Mouse (Mus musculus) B cell, adult 2 months (primary cell): ENCODE data around the gene Srgap2.

ENCODE experiments used
- DNase-seq, 2 experiments: peaks; one replicate each; pipeline ENCODE4 v3.0.0; 2022

Srgap2 gene

DNA sequence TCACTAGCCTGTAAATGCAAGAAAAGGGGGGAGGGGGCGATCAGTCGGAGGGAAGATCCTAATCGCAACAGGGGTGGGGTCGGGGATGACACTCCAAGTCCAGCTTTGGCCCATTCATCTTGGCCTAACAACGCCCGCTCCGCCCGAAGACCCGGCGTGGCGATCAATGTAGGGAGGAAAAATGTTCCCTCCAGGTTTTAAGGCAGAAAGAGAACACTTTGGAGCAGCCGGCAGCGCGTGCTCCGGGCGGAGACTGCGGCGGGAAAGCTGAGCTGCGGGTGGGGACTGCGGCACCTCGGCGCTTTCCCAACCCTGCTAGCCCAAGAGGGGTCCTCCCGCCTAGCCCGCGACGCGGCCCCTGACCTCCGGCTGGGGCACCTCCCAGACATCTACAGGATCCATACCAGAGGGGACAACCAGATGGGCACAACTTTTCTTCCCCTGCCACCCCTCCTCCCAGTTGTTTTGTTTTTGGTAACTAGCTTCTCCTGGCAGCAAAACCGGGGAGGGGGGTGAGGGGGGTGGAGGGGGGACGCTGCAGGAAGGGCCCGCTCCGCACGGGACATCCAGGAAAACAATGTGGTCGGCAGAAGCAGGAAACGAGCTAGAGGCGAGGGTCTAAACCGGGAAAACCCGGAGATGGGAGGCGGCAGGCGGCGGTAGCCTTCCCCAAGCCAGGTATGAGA lies 1.4 kb downstream of the Srgap2 start:
- DNase-seq = peak; percentile 19 to 20

- DNase-seq = peak; percentile 52 to 56
Measured at GRCm38 (mm10) chr1:131525101-131525585, 2.0 kb downstream of the Srgap2 start.

DNA sequence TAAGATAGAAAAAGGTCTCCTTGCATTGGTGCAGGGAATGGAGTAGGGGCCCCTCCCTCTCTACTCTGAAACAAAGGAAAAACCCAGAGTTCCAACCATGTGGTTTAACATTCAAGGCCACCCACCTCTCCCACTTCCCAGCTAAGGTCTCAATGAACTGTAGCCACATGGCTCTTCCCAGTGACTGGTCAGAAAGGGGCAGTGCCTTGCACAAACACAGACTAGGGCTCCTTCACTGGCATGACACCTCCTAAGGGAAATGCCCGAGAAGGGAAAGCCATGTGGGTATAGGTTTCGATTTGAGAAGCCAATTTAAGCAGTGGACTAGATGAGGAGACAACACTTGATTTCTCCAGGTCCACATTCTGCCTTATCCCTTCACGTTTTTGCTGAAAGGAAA lies 3.4 kb downstream of the Srgap2 start:
- DNase-seq = no peak

DNA sequence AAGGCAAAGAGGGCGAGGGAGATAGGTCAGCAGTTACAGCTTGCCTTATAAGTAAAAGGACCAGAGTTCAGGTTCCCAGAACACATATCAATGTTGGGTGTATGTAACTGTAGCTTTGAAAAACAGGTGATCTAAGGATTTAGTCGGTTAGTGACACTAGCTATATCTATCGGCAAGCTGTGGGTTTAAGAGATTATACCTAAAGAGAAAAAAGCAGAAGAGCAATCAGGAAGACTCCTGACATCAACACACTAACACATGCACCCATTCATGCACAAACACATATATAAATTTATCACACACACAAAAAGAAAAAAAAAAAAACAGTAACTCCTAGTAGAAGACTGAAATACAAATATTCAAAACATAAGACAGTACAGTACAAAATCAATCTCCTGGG lies 10.6 kb downstream of the Srgap2 start:
- no peak for DNase-seq

DNA sequence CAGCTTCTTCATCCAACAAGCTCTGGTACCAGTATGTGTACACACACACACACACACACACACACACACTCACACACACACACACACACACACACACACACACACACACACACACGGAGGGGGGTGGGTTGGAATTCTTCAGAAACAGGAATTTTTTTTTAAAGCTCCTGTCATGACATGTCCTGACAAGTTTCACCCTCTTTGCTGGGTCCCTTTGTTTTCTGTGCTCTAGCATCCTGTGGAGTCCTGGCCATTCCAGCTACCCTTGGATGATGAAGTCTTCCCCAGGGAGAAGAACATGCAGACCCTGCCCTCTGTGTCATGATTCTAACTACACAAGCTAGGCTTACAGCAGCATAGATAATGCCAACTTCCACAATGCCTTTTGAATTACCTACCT lies 13.0 kb downstream of the Srgap2 start:
- no peak for DNase-seq

DNA sequence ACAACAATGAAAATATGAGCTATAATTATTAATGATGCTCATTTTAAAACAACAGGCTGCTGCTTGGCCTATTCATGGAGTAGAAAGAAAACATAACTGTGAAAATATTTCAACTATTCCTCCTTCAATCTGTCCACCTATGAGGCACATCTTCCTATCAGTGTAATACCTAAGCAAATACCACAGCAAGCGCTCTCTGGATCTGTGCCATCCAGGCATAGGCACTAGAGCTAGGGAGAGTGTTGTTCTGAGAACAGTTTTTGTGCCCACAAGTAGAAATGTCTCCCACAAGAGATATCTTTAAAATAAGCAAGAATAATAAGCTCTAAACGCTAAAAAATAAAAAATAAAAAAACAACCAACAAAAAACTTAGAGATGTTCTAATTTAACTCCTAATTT lies 14.0 kb downstream of the Srgap2 start:
- no peak for DNase-seq

GRCm38 (mm10) chr1:131511661-131512500 lies 15.3 kb downstream of the Srgap2 start:
- DNase-seq = no peak

DNA sequence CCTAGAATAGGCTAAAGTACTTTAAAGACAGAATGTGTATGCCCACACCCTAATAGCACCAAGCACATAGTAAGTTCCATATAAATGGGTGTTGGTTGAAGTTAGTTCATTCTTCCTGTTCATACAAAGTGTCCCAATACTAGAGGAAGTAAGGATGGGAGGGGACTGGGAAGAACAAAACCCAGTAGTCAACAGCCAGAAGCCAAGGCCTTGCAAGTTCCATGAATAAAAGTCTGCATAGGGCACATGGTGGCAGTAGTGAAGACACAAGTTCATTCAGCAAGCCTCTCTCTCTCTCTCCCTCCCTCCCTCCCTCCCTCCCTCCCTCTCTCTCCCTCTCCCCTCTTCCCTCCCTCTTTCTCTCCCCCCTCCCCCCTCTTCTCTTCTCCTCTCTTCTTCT lies 16.0 kb downstream of the Srgap2 start:
- no peak for DNase-seq

DNA sequence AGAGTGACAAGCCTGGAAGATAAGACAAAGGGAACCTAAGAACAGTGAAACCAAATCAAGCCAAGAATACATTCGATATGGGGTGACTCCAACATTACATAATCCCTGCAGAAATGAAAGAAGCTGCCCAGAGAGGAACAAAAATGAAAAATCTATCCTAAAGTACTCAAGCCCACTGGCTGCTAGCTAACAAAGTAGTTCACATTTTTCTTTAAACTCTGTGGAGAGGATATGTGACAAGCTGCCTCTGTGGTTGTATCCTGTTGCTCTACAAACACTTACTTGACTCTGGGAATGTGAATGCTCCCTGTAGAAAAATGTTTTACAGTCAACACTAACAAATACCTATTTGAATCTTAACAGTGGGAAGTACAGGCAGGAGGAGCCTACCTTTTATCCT lies 25.5 kb downstream of the Srgap2 start:
- DNase-seq = no peak

- no peak for DNase-seq
Measured at GRCm38 (mm10) chr1:131498231-131498630, 28.9 kb downstream of the Srgap2 start.

- DNase-seq = no peak
Measured at GRCm38 (mm10) chr1:131493966-131494898, 32.9 kb downstream of the Srgap2 start.

- peak; percentile 36 to 37 for DNase-seq
Measured at GRCm38 (mm10) chr1:131492360-131492759, 34.8 kb downstream of the Srgap2 start.

DNA sequence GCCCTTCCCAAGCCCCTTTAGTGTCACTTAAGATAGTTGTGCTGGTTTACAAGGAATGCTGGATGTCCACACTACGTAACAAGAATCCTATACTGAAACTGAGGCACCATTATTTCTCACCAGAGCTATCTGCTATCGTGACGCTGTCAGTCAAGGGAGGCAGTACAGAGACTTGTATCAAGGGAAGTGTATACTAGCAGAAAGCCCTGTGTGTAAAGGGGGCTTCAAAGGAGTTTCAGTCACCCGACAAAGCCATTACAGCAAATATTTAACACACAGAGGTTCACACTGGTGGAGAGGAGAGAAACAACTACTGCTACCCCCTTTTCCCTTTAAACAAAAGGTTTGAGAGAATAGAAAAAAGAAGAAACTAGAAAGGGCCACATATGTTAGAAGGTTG lies 35.6 kb downstream of the Srgap2 start:
- DNase-seq = no peak

- no peak for DNase-seq
Measured at GRCm38 (mm10) chr1:131489312-131489711, 37.8 kb downstream of the Srgap2 start.

- no peak for DNase-seq
Measured at GRCm38 (mm10) chr1:131486094-131486850, 40.9 kb downstream of the Srgap2 start.

DNA sequence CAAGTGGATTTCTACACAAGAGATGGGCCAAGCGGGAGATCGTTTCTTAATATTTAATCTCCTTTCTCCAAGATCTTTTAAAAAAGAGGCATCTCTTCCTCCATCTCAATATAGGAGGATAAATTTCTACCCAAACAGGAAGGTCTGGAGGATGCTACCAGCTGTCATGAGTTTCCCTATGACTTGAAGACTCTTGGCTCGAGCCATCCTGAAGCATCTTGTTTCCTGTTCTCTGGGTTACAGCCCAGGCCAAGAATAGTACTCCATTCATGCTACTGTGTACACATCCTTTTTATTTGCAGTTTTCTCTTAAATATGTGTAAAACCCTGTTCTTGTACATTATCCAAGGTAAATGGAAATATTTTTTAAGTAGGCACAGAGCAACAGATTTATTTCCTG lies 44.9 kb downstream of the Srgap2 start:
- no peak for DNase-seq

- peak in 1 of 2 experiments; percentile 15 for DNase-seq
Measured at GRCm38 (mm10) chr1:131481391-131481790, 45.8 kb downstream of the Srgap2 start.

DNA sequence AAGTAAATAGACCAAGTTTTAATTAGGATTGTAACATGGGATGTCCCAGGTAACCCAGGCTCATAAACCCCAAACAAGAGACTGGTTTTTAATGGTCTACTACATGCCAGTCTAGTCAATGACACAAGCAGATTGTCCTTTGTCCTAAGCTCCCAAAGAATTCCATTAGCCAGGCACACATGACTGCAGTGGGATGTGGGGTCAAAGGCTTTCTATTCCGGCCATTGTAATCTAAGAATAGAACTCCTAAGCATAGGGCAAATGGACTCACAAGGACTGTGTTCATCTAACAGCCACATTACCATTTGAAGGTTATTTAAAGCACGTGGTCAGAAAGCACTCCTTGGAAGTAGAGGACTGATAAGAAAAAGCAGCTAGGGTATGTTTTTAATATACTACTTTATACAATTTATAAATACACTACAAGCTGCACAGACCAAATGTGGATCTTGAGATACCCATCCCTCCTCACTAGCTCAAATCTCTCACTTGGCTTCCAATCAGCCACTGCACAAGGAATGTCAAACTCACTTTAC lies 48.3 kb downstream of the Srgap2 start:
- DNase-seq = no peak

DNA sequence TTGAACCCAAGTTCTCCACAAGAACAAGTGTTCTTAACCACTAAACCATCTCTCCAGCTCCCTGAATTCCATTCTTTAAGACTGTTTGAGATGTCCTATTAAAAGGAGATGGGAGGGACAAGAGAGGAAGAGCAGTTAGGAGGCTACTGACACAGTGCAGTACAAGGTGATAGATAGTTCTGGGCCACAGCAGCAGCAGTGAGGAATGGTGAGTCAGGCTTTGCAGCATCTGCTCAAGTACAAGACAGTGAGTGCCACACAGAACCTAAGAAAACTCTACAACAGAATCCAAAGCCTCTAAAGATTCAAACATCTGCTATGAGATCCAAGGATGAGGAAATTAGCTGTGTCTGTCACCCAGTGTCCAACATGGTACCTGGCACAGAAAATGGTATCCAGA lies 51.8 kb downstream of the Srgap2 start:
- DNase-seq = no peak

DNA sequence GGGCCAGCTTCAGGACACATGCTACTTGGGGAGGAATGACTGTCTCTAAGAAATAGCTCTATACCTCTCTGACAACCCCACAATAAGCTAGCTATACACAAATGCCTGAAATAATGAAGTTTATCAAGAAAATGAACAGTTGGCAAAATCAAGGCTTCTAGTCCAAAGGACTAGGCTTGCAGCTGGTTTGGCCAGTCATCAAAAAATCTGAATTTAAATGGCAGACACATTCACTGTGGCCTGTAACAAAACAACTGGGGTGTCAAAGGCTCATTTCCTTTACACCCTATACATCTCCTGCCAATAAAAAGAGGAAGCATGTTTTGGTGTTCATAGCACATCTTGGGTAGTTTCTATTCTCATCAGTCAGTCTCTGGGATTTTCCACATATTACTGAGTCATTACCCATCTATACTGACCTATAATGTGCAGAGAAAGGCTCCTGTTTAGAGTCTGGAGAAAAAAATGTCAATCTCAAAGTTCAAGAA lies 53.5 kb downstream of the Srgap2 start:
- DNase-seq = peak in 1 of 2 experiments; percentile 26

- DNase-seq = no peak
Measured at GRCm38 (mm10) chr1:131470597-131470996, 56.6 kb downstream of the Srgap2 start.

- DNase-seq = no peak
Measured at GRCm38 (mm10) chr1:131465855-131466254, 61.3 kb downstream of the Srgap2 start.
